Mouse (Mus musculus): Measurements from ENCODE around the gene Rbfox3.

Rbfox3 gene

GRCm38 (mm10) chr11:118723166-118723565 lies 188.2 kb downstream of the Rbfox3 start:
- no peak for DNase-seq (ENCODE audit: low spot score)

- no peak for DNase-seq (ENCODE audit: low spot score)
These were observed 189.5 kb downstream of the Rbfox3 start for GRCm38 (mm10) chr11:118721898-118722297.

GRCm38 (mm10) chr11:118714601-118715524 lies 196.5 kb downstream of the Rbfox3 start:
- no peak for DNase-seq (ENCODE audit: low spot score)

GRCm38 (mm10) chr11:118712761-118713160 lies 198.6 kb downstream of the Rbfox3 start:
- DNase-seq (ENCODE audit: low spot score): no peak

GRCm38 (mm10) chr11:118712058-118712457 lies 199.3 kb downstream of the Rbfox3 start:
- no peak for DNase-seq (ENCODE audit: low spot score)

GRCm38 (mm10) chr11:118710035-118710434 lies 201.4 kb downstream of the Rbfox3 start:
- no peak for DNase-seq (ENCODE audit: low spot score)

GRCm38 (mm10) chr11:118696226-118696930 lies 215.0 kb downstream of the Rbfox3 start:
- no peak for DNase-seq (ENCODE audit: low spot score)

- DNase-seq (ENCODE audit: low spot score): no peak
These were observed 218.1 kb downstream of the Rbfox3 start for GRCm38 (mm10) chr11:118693276-118693675.

- DNase-seq (ENCODE audit: low spot score): no peak
These were observed 221.1 kb downstream of the Rbfox3 start for GRCm38 (mm10) chr11:118690262-118690661.

GRCm38 (mm10) chr11:118685397-118685796 lies 226.0 kb downstream of the Rbfox3 start:
- peak; percentile 7 for DNase-seq (ENCODE audit: low spot score)

GRCm38 (mm10) chr11:118684665-118685064 lies 226.7 kb downstream of the Rbfox3 start:
- DNase-seq (ENCODE audit: low spot score): no peak

GRCm38 (mm10) chr11:118680699-118681098 lies 230.7 kb downstream of the Rbfox3 start:
- DNase-seq (ENCODE audit: low spot score): no peak

- DNase-seq (ENCODE audit: low spot score): no peak
These were observed 231.5 kb downstream of the Rbfox3 start for GRCm38 (mm10) chr11:118679736-118680410.

- DNase-seq (ENCODE audit: low spot score): no peak
These were observed 232.8 kb downstream of the Rbfox3 start for GRCm38 (mm10) chr11:118678515-118679104.

GRCm38 (mm10) chr11:118677277-118677676 lies 234.1 kb downstream of the Rbfox3 start:
- DNase-seq (ENCODE audit: low spot score): no peak

- DNase-seq (ENCODE audit: low spot score): no peak
These were observed 235.0 kb downstream of the Rbfox3 start for GRCm38 (mm10) chr11:118676364-118676763.

GRCm38 (mm10) chr11:118671958-118672357 lies 239.4 kb downstream of the Rbfox3 start:
- DNase-seq (ENCODE audit: low spot score): no peak

GRCm38 (mm10) chr11:118671216-118671615 lies 240.2 kb downstream of the Rbfox3 start:
- DNase-seq (ENCODE audit: low spot score): no peak

GRCm38 (mm10) chr11:118669820-118670219 lies 241.6 kb downstream of the Rbfox3 start:
- no peak for DNase-seq (ENCODE audit: low spot score)

GRCm38 (mm10) chr11:118668351-118668750 lies 243.0 kb downstream of the Rbfox3 start:
- DNase-seq (ENCODE audit: low spot score): no peak

- no peak for DNase-seq (ENCODE audit: low spot score)
These were observed 243.5 kb downstream of the Rbfox3 start for GRCm38 (mm10) chr11:118667946-118668345.

- DNase-seq (ENCODE audit: low spot score): no peak
These were observed 245.2 kb downstream of the Rbfox3 start for GRCm38 (mm10) chr11:118666172-118666571.

All from urinary bladder, postnatal 25 days (tissue).